Mouse (Mus musculus): ENCODE results near the gene Xylt1.

Gene Xylt1

DNA sequence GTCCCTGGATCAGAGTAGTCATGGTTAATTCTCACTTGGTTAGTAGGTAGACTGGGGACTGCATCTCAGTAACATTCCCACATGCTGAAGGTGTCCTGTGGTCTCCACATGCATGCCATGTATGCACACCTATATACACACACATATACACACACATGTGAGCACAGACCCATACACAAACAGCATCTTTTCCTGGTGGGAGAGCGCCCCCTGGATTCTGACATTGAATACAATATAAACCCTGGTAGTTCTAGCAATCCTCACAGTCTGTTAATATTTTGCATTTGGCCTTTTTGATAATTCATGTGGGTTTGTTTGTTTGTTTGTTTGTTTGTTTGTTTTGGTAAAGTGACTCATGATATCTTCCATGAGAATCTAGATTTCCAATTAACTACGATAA lies 242.0 kb downstream of the Xylt1 start:
- peak; percentile 49 to 74 for DNase-seq

DNA sequence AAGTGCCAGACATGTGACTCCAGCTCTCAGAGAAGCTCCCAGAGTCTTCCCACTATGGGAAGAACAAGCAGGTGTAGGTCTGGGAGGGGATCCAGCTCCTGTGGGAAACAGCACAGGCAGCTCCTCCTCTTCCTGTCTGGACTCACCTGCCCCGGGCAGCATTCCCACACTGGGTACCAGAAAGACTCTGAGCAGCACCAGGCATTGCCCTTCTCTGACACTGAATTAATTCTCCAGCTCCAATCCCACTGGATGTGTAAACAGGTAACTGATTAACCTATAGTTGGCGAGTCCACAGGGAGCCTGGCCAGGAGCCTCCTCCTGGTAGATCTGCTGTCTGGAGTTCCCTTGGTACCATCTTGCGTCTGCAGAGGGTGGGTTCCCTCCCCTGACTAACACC lies 248.0 kb downstream of the Xylt1 start:
- peak; percentile 82 to 87 for DNase-seq

DNA sequence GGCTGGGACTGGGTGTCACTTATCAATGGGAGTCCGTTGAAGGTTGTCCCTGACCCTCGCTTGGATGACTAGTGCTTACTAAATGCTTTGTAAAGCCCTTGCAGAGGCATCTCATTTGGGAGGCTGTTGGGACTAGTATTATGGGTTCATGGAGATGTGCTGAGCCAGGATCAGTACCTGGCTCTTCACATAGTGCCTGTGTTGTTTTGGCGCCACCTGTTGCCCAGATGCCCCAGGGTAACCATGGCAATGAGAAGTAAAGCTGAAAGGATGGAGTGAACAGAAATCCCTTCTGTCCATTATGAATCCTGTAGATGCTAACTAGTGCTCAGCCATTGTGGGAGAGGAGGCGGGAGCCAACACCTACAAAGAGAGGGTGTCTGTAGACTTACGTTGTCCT lies 249.9 kb downstream of the Xylt1 start:
- DNase-seq = peak; percentile 65 to 77

DNA sequence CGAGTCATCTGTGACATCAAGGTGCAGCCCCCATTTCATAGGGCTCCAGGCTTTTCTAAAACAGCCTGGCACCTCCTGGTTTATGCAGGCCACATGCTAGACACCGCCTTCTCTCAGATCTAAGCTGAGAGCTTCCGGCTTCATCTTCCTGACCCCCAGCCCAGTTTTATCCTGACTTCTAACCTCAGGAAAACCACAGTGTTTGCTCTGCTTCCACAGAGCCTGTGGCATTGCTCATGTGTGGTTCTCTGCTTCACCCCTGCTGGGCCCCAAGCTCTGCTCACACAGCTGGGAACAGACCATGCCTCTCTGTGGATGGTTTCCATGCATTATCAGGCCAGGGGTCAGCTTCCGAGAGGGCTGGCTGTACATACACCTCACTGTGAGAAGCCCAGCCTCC lies 254.8 kb downstream of the Xylt1 start:
- no peak for DNase-seq

DNA sequence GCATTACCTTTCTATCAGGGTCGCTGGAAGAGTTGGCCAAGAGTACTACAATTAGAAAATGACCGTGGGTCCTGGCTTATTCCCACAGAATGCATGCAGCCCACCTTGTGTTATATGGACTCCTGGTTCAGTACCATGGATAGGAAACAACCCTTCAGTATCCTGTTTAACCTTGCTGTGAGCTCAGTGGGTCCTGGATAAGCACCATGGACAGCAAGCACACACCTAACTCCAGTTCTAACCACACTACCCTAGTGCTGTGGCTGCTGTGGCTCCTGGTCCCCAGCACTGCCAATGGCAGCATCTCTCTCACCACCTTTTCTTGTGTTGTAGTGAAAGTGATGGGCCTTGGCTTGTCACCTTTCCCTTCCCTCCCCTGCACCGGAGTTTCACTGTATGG lies 255.9 kb downstream of the Xylt1 start:
- no peak for DNase-seq

DNA sequence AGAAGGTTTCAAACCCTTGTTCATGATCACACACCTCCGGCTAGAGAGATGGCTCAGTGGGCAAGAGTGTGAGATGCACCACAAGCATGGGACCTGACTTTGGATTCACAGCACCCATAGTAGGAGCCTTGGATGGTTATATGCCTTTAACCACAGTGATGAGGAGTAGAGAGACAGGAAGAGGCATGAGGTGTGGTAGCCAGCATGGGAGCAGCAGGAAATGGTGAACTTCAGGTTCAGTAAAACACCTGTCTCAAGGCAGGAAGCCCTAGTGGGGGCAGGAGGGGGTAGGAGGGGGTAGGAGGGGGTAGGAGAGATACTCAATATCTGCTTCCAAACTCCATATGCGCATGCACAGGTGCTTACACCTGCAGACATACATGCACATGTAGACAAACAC lies 257.2 kb downstream of the Xylt1 start:
- DNase-seq = no peak

DNA sequence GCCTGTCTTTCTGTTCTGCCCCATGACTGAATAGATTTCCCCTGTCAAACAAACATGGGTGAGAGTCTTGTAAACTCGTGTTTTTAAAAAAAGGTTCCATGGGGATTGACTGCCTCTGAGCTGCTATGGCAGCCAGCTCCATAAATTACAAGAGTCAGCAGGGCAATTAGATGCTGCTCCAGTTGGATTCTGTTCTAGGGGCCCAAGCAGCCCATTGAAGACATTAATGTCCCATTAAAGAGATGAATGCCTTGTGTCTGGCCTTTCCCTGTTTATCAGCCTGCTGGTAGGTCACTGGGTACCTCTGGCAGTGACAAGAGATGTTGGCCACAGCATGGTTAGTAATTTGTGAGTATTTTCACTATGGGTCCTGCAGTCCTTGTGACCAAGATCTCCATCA lies 271.9 kb downstream of the Xylt1 start:
- DNase-seq = no peak

DNA sequence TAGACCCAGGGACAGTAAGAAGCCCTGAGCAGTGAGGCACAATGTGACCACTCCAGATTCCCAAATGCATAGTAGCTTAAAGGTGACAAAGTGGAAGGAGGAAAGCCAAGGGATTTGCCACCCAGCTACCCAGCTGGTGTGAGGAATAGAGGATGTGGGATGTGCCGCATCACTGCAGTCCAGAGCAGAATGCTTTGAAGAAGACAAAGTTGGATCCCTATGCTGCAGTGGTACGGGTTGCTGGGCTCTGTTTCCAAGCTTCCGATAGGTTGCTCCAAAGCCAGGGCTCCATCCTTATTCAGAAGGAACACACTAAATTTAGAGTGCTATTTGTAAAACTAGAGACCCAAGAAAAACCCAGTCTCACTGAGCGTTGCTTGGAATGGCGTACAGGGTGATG lies 275.0 kb downstream of the Xylt1 start:
- DNase-seq = no peak

DNA sequence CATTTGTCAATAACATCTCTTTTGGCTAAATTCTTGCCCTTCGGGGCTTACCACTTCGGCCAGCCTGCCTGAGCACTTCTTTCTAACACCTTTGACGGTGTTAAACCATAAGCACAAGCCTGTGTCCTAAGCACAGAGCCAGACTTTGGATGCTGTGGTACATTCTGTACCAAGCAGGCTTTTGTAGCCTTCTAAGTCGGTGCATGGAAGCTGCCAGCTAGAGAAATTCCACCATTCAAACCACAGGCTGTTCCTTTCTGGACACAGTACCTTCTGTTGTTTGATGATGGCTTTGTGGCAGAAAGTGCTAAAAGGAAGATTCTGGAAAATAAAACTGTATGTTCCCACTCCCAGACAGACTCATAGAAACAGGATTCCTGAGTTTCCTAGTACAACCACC lies 277.4 kb downstream of the Xylt1 start:
- no peak for DNase-seq

DNA sequence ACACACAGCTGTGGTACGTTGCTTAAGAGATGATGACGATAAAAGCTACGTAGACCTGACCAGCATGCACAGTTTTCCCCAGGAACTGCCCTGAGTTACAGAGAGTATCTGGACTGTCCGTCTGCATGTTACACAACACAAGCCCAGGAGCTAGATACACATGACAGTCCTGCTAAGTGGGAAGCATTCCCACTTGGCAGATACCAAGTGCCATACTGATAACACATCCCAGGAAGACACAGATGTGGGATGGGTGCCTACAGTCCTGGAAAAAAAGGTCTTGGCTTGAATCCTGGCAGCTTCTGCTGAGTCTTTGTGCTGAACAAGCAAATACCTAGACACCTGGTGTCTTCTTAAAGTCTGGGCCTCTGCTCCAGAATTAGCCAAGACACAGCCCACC lies 278.0 kb downstream of the Xylt1 start:
- DNase-seq = no peak

DNA sequence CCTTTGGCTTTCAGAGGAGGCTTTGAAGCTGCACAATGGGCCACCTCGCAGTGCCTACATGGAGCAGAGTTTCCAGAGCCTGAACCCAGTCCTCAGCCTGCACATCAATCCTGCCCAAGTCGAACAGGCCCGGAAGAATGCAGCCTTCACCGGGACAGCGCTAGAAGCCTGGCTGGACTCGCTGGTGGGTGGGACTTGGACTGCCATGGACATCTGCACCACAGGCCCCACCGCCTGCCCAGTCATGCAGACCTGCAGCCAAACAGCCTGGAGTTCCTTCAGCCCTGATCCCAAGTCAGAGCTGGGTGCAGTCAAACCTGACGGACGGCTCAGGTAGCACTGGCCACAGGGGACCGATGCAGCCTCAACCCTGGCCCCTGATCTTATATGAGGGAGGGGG lies 286.5 kb downstream of the Xylt1 start:
- DNase-seq = peak in 1 of 2 experiments; percentile 35

DNA sequence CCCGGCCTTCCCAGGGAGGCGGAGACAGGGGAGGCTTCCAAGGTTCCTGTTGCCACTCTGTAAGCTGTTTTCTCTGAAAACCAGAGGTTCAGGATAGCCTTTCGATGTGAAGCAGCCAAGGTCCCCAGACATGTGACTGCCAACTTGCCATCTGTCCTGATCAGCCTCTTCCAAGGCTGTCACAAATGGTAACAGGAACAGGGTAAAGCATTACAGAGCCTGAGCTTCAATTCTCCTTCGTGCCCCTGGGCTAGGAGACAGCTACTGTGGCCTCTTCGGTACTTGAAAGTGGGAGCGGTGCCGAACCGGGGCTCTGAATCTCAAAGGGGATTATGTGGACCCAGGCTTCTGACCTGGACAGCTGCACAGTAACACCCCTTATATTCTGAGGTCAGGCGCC lies 287.4 kb downstream of the Xylt1 start:
- no peak for DNase-seq

DNA sequence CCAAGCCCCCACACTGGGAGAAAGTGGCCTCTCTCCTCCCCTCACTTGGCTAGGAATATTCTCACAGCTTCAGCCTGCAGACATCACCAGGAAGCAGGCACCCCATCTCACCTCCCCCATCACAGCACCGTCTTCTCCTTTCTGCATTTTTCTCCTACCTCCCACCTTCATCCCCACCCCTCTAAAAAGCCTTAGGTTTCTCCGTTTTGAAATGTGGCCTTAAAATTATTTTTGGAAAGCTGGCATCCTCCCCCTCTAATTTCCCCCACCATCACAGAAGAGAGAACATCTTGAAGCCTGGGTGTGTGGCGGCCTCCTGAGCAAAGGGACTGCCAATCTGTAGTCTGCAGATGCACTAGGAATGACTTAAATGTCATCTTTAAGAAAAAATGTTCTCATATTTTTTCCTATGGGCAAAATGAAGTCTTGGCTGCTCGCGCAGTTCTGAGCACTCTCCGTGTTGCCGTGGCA lies 291.4 kb downstream of the Xylt1 start:
- no peak for DNase-seq

DNA sequence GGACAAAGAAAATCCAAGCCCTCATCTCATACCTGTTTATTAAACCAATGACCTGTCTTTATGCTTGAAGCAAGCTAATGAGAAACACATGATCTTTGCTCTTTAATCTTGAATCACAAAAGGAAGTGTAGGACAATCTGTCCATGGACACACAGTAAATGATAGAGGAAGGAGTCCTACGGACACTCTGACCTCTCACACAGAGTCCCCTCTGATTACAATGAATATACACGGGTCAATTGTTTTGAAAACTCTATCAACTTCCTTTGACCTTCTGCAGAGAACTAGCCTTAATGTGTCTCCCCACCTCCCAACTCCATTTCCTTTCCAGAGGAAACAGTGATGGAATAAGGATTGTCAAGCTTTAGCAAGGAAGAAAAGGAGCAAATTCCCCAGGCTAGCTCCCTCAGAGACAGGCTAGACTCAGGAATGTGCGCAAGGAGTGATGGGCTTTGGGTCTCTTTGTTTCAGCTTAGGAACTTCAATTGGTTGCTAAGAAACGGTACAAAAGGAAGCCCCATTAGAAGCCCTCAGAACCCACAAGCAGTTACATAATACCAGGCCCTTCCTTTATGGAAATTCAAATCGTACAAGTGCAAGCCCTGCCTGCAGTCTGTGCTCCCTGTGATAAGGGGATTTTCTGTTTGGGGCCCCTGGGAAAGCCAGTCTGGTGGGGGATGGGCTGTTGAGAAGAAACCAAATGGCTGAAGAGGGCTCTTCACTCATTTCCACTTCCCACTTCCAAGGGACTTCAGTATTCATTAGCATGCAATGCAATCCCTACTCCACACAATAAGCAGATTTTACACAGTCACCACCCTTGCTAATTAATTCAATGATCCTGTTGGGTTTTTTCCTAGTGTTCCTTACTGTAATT lies 305.6 kb downstream of the Xylt1 start:
- DNase-seq = no peak

DNA sequence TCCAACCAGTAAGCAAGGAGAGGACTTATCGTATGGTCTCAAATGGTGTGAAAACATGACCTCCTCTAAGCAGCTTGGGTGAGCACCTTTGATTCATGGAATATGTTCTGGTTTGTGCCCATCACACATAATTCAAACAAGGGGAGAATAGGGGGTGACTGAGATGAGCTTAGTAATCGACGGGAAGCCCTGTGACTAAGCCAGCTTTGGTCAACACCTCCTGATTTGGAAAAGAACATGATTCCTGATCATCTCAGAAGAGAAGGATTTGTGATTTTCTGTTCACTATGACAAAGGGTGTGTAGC lies 306.2 kb downstream of the Xylt1 start:
- DNase-seq = no peak

DNA sequence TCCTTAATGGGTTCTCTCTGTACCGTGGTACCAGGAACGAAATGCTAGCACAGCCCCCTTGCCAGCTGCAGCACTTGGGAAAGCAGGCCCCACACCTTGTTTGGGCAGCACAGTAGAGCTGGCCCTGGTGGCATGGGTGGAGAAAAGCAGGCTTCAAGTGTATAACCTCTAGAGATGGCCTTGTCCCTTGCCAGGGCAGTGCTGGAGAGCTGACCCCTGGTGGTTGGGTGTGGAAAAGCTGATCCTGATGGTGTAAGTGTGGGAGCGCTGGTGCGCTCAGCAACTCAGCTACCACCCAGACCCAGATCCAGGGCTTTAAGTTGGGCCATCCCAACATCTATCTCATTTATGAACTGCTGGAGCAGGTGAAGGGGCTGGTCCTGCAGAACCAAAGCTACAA lies 314.8 kb downstream of the Xylt1 start:
- peak in 1 of 2 experiments; percentile 26 for DNase-seq

DNA sequence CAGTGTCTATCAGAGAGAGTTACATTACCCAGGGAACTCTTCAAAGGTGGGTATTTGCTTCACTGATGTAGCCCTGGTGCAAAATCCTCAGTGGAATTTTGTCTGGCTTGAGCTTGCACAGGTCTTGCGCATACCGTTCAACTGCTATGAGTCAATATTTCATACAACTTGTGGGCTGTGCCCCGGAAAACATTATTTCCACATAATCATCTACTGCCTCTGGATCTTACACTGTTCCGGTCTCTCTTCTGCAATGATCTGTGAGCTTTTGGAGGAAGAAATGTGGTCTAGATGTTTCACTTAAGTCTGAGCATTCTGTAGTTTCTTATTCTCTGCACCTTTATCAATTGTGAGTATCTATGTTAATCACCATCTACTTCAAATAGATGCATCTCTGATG lies 316.9 kb downstream of the Xylt1 start:
- no peak for DNase-seq

DNA sequence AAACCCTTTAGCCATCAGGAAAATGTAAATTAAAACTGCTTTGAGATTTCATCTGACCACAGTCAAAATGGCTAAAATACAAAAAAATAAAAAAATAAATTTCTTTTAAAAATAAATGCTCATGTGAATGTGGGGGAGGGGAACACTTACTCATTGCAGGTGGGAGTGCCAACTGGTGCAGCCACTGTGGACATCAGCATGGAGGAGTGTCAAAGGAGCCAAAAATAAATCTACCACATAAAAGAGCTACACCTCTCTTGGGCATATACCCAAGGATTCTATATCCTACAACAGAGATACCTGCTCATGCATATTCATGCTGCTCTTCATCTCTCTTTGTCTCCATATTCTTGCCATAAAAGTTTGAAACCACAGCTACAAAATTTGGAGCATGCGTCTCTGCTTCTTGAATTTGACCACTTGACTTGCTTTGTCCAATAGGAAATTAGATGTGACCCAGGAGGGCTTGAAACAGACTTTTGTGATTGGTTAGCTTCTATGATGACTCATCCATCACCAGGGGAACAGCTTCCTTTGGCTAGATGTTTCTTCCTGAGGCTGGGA lies 317.9 kb downstream of the Xylt1 start:
- no peak for DNase-seq

DNA sequence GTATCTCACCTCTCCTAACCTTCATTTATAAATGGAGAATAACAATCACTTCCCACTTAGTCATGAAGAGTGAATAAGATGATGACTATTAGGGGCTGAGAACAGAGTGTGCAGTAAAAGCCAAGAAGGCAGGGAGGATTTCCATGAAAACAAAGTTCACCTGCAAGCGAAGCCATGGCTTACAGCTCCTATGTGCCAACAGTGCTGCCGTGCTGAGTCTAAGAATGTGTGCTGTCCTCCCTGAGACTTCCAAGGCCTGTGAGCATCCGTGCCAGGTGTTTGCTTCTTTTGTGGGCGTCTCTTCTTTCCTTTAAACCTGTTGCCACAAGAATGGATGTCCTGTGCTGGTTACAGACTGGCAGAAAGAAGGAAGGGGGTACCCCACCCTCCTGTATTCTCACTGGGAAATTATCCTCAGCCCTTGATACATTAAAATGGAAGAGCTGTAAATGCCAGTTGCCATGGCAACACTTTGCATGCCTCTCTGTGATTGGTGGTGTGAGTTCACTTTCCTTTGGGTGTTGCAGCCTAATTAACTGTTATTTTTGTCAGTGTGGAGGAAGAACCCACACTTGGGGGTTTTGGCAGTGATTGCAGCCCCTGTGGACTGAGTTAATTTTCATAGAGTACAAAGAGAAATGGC lies 318.7 kb downstream of the Xylt1 start:
- DNase-seq = no peak

DNA sequence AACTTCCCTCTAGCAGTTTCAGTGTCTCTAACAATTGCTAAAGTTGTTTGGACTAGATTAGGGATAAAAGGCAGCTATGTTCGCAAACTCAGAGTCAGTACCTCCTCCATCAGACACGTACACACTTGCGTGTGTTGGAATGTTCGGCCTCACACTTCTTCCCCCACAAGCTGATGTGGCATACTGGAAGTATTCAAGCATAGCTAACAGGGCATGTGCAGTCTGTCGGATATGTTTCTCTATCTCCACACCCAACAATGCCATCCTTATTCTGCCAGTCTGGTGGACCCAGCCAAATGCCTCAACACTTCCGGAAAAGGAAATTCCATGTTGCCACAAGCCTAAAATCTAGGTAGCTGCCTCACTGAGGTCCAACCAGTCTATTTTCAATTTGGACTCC lies 319.3 kb downstream of the Xylt1 start:
- DNase-seq = no peak

DNA sequence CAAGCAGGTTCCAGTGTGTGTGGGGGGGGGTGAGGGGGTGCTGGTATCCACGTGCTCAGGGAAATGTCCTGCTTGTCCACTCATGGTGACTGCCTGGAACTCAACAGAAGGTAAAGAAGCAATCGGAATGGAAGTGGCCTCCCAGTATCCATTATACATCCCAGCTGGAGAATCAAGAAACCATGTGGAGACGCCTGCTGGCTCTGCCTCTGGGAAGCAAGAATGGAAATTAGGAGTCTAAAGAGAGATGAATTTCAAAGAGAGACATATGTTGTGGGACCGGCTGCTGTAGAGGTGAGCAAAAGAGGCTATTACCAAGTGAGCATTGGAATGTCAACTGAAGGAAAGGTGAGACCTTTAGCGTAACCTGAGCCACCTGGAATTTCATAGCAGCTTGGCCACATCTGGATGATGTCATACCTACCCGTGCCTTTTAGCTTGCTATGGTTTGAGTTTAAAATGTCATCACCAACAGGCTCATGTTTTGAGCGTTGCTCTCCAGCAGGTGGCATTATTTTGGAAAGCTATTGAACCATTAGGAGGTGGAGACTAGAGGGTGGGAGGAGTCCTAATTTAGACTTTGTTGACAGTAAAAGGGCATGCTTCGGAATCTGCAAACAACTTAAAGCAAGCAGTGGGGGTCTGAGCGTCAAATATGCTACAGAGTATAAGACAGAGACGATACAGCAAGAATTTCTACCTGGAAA lies 329.3 kb downstream of the Xylt1 start:
- DNase-seq = no peak

DNA sequence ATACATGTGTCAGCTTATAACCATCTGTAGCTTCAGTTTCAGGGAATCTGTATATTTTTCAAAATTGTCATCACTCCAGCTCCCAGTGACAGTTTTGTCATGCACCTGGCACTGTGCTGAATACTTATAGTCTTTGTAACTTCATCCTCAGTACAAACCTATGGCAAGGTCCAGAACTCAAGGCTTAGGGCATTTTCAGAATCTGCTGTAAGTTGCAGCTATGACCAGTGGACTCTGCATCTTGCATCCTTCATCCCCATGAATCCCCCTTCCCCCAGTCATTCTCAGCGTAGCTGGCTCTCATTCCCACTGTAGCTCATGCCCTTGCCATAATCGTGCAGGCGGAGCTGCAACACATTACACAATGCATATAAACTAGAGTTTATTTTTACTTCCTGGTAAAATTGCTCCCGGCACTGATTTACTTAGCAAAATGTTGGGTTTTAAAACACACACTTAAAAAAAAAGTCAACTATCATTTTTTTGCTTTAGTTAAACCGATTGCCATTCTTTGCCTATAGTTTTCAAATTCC lies 336.2 kb downstream of the Xylt1 start:
- no peak for DNase-seq

DNA sequence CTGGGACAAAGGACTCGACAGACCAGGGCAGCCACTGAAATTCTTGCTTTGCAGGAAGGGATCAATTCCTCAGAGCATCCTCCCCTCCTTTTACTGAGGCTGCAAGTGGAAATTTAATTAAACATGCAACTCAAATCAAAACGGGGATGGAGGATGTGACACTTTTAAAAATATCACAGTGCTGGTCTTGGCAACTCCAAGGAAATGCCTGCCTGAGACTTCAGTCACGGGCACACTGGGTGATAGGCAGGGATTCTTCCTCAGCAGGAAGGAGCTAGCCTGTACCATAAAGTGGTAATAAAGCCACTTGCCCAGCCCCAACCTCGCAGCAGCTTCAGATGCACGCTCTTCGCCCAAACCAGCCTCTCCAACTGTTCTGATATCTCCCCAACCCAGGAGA lies 339.6 kb downstream of the Xylt1 start:
- no peak for DNase-seq

Data from kidney, postnatal 25 days (tissue).